Mouse (Mus musculus) olfactory bulb, adult 2 months (tissue): ENCODE data around the gene AC192777.2. TPM values are rescaled to one million over a fixed set of nuclear protein-coding genes. Genes with fewer than 3 reads are reported as not detected.
"Not testable (repeated sequence)": the region's sequence is repeated elsewhere in the genome, so short reads cannot be mapped to it uniquely, and the experiment has no call there.

Experiments
- H3K27ac ChIP-seq: fragments of 200-500 bp; 2 replicates; pipeline ENCODE4 v1.5.1; 2012; ENCODE audit warnings: low read depth, low read length; ENCODE audit not compliant: insufficient read depth
- H3K4me1 ChIP-seq: fragments of 200-500 bp; 2 replicates; pipeline ENCODE4 v1.6.1; 2012; ENCODE audit warnings: low read length; ENCODE audit not compliant: control insufficient read depth, insufficient read depth
- H3K4me3 ChIP-seq: fragments of 200-500 bp; 2 replicates; pipeline ENCODE4 v1.5.1; 2012; ENCODE audit warnings: mild to moderate bottlenecking, low read depth, low read length, moderate library complexity; ENCODE audit not compliant: insufficient read depth
- WGBS: fragments of 180-500 bp; shearing (Covaris S2); methylation state at CpG from one replicate; pipeline ENCODE4 v1.1.7; 2018; 5-methylcytosine and 5-hydroxymethylcytosine counted together
- polyA plus RNA-seq: library from polyadenylated mRNA; stranded (reverse); fragments of >200 nt; gene quantifications from 2 replicates; pipeline ENCODE4 v1.2.4, GENCODE M21; 2012; ENCODE audit warnings: low replicate concordance; ENCODE audit not compliant: missing spikeins, insufficient read depth, insufficient read length

The AC192777.2 gene
- polyA plus RNA-seq, result not detected in 2 replicates

DNA sequence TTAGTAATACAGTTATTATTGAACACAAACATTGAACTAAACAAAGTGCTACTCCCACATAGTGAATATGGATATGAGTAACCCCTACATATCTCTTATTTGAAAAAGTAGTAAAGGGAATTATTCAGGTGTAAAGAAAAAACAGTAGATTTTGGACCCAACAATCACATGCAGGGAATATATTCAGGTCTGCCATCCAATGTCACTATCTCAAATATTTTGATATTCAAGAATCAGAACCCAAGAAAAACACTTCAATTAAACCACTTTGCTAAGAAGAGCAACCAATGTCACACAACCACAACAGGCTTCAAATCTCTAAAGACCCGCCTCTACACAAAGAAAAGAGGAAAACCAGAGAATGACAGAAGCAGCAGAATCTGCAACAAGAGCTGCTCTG, at the start of gene AC192777.2:
Gene AC192777.2 (plus strand): TSS at position 301 of the 400 bp plus-strand sequence.
- not testable (repeated sequence) for H3K4me3 ChIP-seq, H3K27ac ChIP-seq, H3K4me1 ChIP-seq
- 80% methylated on average over 1 of the region's 1 CpGs for WGBS

DNA sequence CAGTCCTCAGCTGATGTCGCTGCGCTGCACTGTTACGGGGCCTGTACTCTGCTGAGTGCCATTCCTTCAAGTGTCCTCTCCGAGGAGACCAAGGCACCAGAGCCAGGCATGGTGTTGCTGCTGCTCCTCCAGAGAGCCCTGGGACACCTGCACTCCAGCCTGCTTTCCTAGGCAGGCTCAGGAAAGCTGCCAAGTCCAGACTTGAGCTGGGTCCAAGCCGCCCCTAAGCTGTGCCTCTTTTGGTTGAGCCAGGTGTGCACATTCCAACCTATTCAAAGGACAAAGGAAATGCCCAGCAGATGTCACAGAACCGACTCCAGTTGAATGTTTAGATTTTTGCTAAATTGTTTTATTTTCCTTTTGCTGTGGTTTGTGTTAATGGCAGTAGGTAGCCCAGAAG, 20.9 kb downstream of the AC192777.2 start:
- 88% methylated on average over 6 of the region's 6 CpGs for WGBS
- not testable (repeated sequence) for H3K4me1 ChIP-seq, H3K27ac ChIP-seq

DNA sequence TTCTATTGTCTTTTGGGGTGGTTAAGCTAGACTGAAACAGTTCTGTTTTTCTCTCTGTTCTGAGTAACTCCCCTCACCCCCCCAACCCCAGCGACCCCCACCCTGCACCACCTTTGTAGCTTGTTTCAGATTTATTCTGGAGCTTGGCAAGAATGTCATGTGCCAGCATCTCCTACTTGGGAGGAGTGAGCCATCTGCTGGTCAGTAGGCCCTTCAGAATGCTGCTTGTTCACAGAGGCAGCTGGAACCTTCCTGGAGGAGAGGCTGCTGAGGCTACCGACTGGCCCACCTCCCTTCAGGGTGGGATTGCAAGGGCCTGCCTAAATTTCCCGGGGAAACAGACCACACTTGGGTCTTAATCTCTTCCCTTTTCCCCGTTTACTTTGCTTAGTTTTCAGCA, 21.6 kb downstream of the AC192777.2 start:
- not testable (repeated sequence) for H3K27ac ChIP-seq, H3K4me1 ChIP-seq, H3K4me3 ChIP-seq
- WGBS, result 45% methylated on average over 4 of the region's 4 CpGs

More for the DNA sequence above, 20.9 kb downstream of the AC192777.2 start:
- not testable (repeated sequence) for H3K4me3 ChIP-seq

Other genes starting within 250 kb of the AC192777.2 start
- gene Esp38, start 144.9 kb upstream of the AC192777.2 start, polyA plus RNA-seq, result not detected in 2 replicates
- gene Pgk2, start 113.2 kb downstream of the AC192777.2 start, polyA plus RNA-seq, result not detected in 2 replicates
- not detected in 2 replicates for gene Crisp3, start 146.8 kb downstream of the AC192777.2 start, polyA plus RNA-seq
- gene Crisp1, start 223.8 kb downstream of the AC192777.2 start, polyA plus RNA-seq, result not detected in 2 replicates